Mouse (Mus musculus): ENCODE measurements around the gene Krt84.

DNA sequence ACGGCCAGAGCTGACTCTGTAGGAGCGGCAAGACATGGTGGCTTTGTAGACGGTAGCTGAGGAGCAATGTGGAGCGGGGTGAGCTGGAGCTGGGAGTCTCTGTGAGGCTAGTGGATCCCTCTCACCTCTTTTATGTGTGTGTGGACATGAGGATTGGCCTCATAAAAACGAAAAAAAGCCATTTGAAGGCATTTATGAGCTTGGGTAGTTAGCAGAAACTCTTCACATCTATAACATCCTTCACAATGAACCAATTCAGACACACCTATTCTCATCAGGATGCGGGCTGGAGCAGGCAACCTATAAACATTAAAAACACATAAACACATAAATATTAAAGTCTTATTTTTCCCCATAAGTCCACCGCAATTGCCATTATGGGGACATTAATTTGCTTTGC, at the start of gene Krt84:
- TF ChIP-seq POLR2A (IDR thresholded peaks at IDR 0.05; ENCODE audit: control insufficient read depth, extremely low read depth, insufficient read depth, low read length, poor library complexity) (no peak), CTCF (IDR thresholded peaks at IDR 0.05; ENCODE audit: borderline replicate concordance, control insufficient read depth, extremely low read depth, insufficient read depth, low read length, poor library complexity) (no peak)

All from thymus, adult 2 months (tissue).